Mouse (Mus musculus): Measurements from ENCODE around the gene Cdpf1.

GRCm38 (mm10) chr15:85774419-85774818, 37.1 kb downstream of the Cdpf1 start:
- no peak for TF ChIP-seq CTCF (conservative IDR thresholded peaks at IDR 0.05; ENCODE audit: insufficient read depth, insufficient read length, low read depth, low read length)
- TF ChIP-seq POLR2A (IDR thresholded peaks at IDR 0.05; ENCODE audit: low read depth, low read length): no peak
